Mouse (Mus musculus): Measurements from ENCODE around the gene Dhx15. TPM values are rescaled to one million over a fixed set of nuclear protein-coding genes. Genes with fewer than 3 reads are reported as not detected.

The Dhx15 gene
- polyA plus RNA-seq, 1 experiment from 2014 or later, result 85.1 TPM

Small RNA genes within 50 kb of the gene (microRNA-seq; reads per million reads assigned to microRNA genes)
- gene Mir6417, result not detected

Other genes starting within 250 kb of the Dhx15 start
- gene Sod3, start 173.3 kb upstream of the Dhx15 start, polyA plus RNA-seq (2015; fragmentation: Nextera tagmentation; extraction: Ambion mirVana), result 0.23 and 0.36 TPM in 2 replicates

All from heart, embryonic 13.5 days (tissue).